Mouse (Mus musculus) regulatory T cell (primary cell): Measurements from ENCODE around the gene Slc50a1.

Experiments
- in situ Hi-C: fragments of 300-600 bp; cut with MboI, MseI; formaldehyde crosslinking; loops from one replicate; pipeline ENCODE4 v1.15.1; 2025; ENCODE audit warnings: high pct_unique_total_duplicates

Slc50a1 gene

DNA sequence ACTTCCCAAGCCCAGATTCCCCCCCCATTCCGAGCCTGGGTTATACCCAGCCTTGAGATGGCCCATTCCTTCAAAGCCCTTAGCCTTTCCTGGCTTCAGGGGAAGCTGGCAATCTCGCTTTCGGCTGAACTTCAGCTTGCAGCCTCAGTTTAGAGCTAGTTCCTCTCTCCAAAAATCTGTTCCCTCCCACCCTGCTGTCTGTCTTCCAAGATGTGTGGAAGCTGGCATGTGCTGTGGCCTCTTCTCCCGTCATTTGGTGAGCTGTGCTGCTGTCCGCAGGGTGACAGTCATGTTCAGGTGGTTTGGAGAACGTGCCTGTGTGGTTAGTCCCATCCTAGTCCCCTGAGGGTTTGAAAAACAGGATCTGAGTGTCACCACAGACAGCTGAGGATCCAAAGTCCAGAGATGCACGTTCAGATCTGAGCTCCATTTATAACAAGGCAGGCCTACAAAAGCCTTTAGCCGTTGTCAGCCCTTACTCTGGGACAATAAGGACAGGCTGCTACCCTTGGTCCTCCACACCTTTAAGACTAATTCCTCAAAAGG is 25.4 kb upstream of the Slc50a1 start:
- in situ Hi-C loops, result no loop called here

DNA sequence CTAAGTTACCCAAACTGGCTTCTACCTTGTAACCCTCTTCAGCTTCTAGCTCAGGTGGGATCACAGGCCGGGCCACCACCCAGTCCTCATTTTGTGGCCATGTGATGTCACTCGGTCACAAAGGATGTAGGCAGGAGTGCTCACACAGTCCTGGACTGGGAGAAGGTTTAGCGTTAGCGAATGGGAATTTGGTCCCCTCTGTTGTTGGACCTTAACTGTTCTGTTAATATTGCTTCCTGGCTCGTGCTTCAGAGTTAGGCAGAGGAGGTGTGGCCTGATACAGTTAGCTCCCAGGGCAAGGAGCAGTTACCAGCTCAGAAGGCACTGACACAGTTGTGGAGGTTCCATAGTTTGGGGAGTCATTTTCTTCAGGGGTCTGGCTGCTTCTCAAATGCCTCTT is 23.8 kb upstream of the Slc50a1 start:
- in situ Hi-C loops, result no loop called here

DNA sequence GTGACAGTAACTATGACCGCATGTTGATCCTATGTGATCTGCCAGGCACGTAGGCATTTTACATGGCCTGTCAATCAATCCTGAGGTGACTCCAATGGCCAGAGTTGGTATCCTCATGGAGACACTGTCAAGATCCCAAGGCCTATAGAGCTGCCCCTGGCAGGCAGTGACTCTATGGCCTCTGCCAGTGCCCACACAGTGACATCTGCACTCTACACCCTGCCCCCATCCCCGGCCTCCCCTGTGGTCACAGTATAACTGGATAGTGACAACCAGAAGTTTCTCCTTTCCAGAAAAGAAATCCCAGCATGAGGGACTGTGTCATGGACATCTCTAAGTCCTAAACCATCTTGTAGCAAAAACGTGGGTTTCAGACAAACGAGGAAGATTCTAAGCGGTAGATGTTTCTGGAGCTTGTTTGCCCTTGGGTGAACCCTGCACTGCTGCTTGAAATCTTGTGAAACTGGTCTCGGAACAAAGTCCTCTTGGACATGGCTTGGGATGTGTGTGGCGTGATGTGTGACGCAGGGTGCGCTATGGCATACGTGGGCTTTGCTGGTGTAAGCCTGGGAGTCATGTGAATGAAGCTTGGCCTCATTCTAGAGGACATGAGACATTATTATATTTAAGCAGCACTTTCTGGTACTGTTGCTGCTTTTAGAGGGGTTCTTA is 23.0 kb upstream of the Slc50a1 start:
- in situ Hi-C loops, result no loop called here

DNA sequence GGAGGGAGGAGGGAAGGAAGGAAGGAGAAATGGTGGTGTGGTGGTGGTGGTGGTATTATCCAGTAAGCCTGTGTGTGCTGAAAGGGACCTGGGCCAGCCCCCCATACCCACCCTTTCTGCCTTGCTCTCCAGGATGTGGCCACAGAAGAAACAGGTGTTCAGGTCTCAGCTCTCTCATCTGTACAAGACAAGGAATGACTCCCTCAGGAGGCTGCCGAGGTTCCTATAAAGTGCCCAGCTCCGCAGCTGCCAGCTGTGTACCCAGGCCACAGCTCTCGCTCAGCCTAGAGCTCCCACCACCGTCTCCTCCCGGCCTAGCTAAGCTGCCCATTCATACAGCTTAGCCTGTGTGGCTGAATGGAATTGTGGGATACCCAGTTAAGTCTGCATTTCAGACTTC is 21.9 kb upstream of the Slc50a1 start:
- in situ Hi-C loops, result no loop called here

DNA sequence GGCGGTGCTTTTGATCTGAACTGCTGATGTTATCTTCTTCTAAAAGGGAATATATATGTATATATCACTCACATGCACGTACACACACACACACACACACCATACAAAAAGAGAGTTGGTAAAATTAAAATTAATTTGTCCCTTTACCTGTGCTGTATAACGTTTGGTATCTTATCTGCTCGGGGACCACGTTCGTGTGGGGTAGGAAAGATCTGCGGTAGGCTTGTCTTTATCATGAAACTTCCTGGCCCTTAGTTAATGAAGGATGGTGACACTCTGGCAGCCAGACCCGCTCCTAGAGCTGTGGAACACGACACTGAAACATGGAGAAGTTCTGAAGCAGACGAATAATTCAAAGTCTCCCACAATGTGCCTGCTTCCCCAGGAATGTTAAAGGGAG is 21.5 kb upstream of the Slc50a1 start:
- in situ Hi-C loops, result no loop called here

DNA sequence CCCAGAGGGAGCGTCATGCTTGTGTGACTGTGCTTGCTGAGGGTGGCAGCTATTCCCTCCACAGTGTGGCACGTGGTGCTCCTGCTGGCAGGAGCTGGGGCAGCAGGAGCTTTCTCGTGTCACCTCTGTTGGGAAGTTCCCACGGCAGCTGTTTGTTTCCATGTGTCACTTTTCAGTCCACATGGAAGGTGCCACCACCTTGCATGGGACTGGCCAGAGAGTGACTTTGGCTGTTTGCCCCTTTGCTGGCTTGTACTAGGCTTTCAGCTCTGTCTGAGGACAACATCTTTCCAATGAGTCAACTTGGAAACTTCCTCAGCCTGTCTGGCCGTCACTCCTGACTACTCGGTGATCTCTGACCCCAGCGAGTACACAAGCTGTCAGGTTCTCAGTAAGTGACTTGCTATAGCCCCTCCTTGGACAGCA is 18.1 kb upstream of the Slc50a1 start:
- in situ Hi-C loops, result no loop called here

DNA sequence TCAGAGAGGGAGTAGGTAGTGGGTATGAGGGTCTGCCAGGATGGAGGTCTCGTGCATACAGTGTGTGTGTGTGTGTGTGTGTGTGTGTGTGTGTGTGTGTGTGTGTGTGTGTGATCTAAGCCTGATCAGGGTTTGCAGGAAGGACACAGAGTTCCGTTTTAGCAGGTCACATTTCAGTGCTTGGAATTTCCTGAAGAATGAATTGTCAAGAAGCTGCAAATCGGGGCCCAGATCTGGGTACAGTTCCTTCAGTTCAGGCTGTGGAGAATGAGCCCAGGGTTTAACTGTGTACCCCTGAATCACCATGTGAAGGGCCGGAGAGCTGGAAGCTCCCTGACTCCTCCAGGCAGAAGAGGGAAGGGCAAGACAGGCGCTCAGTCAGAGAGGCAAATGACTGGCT is 16.9 kb upstream of the Slc50a1 start:
- in situ Hi-C loops, result no loop called here

DNA sequence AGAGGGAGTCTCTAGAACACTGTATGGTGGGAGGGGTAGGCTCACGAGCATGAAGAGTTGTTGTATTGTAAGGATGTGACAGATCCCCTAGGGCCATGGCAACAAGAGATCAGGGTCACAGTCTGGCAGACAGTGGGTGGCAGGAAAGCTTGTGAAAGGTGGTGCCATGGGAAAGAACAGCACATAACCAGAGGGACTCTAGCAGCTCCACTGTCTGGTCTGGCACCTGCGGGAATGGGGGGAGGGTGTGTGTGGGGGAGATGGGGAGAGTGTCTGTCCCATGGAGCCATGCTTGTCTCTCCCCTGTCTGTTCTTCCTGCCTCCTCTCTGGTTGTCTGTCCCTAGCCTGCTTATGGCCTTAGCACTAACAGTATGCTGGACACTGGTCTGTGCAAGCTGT is 15.2 kb upstream of the Slc50a1 start:
- in situ Hi-C loops, result no loop called here

DNA sequence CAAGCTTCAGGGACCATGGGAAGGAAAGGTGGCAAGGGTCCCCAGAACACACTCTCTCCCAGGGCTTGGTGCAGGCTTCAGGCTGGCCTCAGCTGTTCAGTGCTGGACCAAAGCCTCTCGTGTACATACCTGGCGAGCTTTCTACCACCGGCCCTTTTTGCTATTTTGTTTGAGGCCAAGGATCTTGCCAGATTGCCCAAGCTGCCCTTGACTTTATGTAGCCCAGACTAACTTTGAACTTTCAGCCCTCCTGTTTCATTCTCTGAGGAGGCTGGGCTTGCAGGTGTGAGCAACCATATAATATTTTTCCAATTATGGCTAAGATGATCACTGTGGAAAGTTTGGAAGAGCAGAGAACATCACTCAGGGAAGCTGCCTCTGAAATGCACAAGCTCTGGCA is 13.9 kb upstream of the Slc50a1 start:
- in situ Hi-C loops, result loop anchor here (5.0 kb wide), 1 partner anchor 37 kb away; the partner anchor contains the start of genes Krtcap2 and Trim46

DNA sequence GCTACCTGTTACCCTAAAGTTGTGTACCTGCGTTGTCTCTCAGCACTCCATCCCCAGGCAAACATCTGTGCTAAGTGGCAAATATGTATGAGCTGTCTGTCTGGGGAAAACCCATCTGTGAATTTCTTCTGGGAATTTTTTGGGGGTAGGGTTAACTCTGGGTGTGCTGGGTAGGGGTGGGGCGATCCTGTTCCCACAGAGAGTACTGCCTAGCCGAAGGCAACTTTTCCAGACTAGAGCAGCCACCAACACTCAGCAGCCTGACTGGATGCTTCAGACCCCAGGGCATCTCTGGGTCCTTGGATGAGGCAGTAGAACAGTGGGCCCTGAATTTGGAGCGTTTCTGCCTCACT is 11.9 kb upstream of the Slc50a1 start:
- in situ Hi-C loops, result loop anchor here (5.0 kb wide), 1 partner anchor 35 kb away; the partner anchor contains the start of genes Krtcap2 and Trim46

DNA sequence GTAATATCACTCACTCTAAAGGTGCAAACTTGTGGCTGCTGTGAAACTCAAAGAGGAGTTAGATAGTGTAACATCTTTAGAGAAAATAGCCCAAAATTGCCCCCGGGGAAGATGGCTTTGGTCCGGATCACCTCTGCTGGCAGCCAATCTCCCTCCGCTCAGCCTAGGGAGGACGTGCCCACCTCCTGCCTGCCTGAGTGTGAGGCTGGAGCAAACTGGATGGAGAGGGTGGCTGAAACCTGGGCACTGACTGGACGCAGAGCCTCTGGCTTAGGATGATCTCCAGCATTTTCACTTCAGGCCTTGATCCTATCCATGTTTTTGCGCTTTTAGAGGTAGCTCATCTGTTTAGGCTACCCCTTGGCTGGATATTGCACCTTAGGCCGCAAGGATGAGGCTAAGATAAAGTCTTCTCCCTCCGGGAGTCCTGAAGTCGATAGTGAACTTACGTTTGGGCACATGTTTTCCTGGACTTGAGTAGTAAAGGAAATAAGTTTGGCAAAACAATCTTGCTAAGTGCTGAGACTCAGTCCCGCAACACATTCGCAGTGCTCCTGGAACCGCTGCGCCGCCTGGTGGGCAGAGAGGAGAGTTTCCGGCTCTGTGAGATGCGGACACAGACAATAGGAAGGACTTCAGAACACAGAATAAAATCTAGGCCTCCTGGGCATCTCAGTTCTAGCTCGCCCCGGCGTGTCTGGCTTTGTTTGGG is 11.4 kb upstream of the Slc50a1 start:
- in situ Hi-C loops, result loop anchor here (5.0 kb wide), 1 partner anchor 34 kb away; the partner anchor contains the start of genes Krtcap2 and Trim46

DNA sequence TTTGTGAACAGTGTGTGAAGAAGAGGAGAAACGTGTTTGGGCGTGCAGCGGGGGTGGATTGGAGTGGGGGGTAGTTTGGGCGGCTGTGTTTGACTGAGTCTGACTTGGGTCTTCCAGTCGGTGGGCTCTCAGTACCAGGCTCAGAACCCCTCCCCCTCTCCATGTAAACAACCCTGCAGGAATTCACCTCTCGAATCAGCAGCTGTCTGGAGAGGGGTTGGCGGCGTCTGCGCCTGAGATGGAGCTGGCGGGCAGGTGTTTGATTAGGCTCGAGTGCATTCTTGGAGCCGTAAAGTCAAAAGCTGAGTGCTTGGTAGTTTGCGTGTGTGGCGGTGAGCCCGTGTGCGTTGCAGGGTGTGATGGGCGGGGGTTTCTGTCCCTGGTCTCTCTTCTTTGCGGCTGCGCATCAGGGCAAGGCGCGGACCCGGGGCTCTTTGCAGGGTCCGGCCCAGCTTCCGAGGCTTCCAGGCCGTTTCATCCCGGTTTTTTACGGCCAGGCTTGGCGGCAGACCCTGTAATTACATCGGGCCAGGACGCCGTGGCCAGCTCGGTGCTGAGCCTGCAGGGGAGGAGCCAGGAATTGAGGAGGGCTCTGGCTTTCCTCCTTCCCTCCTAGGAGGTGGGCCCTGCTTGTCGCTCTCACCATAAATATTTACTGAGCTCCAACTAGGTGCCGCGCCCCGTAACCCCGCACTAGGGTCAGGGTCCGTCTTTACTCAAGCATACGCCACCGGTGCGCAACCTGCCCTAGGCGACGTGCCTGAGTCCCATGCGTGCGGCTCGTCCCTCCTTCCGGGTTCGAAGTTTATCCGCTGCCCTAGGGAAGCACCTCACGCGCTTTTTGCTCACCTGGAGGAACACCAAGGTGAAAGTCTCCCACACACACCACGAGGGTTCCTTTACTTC is 10.5 kb upstream of the Slc50a1 start, which contains the start of gene Efna1:
TSS of gene Efna1 (minus strand) at position 537 of the 906 bp plus-strand sequence.
- in situ Hi-C loops, result loop anchor here (5.0 kb wide), 1 partner anchor 34 kb away; the partner anchor contains the start of genes Krtcap2 and Trim46

DNA sequence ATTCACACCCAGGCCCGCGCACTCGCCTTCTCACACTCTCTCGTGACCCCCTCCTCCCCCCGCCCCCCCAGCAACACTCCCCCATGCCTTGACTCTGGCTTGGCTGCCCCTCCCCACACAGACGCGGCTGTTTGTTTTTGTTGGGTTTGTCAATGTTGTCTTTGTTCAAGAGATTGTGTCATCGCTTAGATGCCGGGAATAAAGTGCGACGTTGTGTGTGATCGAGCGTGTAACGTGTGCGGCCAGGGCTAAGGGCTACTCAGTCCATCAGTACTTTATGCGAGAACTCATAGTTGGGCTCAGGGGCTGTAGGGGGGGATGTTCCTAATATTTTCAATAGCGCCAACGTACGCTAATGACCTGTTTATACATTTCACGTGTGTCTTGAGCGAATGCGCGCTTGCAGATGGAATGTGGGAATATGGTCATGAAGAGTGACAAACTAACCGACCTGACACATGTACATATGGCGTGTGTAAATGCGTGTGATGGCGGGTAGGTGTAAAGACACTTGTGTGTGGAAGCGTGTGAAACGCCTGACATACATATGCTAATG is 9.8 kb upstream of the Slc50a1 start:
- in situ Hi-C loops, result loop anchor here (5.0 kb wide), 1 partner anchor 33 kb away; the partner anchor contains the start of genes Krtcap2 and Trim46

DNA sequence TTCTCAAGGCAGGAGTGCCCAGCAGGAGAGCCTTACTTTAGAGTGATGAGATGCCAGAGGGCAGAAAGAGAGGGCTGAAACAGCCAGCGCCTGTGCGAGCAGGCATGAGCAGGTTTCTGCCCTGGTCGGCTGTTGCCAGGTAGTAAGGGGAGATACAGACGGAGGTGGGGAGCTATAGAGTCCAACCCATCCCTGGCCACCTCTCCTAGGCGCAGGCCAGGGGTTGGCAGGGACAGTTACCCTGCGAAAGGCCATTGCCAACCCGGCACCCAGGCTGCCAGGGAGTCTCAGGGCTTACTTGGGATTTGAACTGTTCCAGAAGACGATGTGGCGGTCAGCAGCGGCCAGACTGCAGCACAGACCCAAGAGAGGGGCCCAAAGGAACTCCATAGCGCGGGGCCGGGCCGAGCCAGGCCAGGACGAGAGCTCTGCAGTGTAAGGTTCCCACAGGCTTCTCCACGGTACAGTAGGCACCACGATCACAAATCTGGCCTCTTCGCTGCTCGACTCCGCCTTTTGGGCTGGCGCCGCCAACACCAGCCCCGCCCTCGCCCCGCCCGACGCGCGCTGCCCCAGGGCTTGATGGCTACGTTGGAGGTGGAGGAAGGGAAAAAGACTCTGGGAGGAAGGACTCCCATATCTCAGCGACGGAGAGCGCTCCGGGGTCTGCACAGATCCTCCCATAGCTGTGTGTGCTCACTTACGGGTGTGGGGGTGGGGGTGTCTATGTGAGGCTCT is 9.0 kb upstream of the Slc50a1 start:
- in situ Hi-C loops, result no loop called here

DNA sequence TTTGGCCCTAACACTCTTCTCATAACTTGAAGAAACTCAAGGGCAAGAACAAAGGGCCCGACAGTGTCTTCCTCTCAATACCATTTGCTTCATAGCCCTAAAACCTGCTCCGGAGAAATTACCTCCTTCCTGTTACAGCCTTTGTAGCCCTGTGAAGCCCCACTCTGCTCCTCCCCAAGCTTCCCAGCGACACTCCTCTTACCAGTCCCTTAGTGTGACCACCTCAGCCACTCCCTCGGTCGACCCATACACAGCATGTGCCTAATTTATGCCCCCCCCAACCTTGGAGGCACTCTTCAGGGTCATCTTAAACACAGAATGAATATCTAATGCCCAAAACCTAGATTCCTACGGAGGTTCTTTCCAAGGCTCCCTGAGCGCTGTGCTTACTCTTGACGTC is 8.3 kb upstream of the Slc50a1 start:
- in situ Hi-C loops, result no loop called here

DNA sequence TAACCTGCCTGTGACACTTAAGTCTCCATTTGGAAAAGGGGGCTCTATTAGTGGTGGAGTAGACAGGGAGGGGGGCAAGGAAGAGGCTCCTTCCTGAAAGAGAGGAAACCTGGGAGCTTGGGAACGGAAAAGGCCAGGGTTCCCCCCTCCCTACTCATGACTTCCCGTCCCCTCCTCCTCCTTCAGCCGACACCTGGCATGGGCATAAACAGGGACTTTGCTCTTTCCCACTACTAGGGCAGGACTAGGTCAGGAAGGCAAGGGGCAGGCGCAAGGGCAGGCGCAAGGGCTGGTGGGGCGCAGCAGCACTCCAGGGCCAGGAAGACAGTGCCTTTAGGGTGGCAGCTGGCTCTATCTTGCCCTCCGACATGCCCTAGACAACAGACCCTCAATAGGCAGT is 7.7 kb upstream of the Slc50a1 start:
- in situ Hi-C loops, result no loop called here

DNA sequence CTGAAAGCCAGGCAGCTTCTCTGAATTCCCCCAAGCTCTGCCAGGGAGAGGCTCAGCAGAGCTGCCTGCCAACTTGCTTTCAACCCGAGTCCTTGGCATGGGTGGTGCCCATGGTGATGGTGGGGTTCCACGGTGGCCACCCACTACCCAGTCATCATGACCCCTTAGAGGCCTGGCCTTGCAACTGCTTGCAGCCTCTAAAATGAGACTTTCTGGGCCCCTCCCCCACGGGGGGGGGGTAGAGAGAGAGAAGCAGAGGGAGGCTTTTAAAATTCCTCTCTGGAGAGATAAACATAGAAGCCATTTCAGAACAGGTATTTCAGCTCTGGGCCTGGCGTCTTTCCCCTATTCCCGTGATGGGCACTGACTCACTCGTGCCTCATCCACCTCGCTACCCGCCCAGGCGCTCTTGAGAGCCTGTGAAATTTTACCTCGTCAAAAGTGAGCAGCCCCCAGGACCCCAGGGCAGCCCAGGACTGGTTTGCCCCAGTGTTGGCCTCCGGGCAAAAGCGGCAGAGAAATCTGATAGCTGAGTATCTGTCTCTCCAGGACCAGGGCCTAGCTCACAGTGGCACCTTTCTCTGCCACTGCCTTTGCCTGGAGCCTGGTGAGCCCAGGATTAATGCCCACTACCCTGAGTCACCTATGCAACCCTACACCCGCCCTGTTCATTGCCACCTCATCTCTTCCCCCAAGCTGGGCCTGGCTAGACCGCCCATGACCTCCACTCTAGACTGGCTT is 7.1 kb upstream of the Slc50a1 start:
- in situ Hi-C loops, result no loop called here

DNA sequence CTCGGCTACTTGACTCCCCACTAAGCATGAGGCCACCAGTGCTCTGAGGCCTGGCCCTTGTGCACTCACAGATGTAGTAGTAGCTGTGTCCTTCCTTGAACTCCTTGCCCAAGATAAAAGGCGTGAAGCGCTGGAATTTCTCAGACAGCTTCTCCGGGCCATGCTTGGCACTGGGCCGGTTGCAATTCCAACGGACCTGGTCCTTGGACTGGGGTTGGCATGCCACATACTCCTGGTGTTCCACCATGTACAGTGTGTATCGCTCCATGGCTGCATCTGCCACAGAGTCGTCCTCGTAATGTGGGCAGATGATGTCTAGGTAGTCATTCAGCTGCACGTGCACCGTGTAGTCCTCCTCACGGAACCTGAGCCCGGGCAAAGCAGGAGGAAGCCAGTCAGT is 5.7 kb upstream of the Slc50a1 start:
- in situ Hi-C loops, result no loop called here

DNA sequence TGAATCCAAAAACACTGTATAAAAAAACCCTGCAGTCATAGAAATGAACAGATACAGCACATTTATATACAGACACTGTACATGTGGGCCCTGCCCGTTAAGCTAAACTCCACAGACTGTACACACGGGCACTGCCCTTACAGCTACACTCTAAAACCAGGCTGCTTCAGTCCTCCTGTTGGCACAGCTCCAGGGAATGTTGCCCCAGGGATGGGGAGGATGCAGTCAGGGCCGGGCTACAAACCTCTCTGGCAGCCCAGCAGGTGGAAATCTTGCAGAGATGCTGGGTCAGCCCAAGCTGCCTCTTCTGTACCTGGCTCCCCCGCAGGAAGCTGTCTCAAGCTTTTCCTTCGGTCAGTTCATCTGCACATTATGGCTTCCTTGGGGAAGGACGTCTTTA is 1.4 kb upstream of the Slc50a1 start:
- in situ Hi-C loops, result no loop called here

DNA sequence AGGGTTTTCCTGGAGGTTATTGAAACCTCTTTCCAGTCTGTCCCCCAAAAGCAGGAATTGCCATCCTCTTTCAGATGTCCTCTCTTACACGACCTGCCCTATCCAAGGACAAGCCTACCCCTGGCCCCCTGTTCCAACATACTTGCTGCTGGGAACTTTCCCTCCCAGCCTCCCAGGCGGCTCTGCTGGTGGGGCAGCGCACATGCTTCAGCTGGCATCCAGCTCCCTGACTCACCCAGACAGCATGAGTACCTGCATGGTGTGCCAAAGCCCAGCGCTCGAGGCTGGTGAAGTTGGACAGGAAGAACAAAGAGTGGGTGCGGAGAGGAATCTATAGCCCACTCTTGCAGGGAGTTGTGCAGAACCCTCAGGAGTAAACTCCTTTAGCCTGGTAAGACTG is 521 bp upstream of the Slc50a1 start:
- in situ Hi-C loops, result no loop called here
